Mouse (Mus musculus) retina, postnatal 7 days (tissue): ENCODE results near the gene Tnfaip8l2.
A peak's percentile ranks its signal among the peaks of the same experiment; 100 is the strongest.
"Not testable (repeated sequence)": the region's sequence is repeated elsewhere in the genome, so short reads cannot be mapped to it uniquely, and the experiment has no call there.

Experiments
- DNase-seq: peaks from one replicate; pipeline ENCODE4 v3.0.0-alpha.2; 2012; ENCODE audit warnings: low read depth, low spot score

Tnfaip8l2 gene

DNA sequence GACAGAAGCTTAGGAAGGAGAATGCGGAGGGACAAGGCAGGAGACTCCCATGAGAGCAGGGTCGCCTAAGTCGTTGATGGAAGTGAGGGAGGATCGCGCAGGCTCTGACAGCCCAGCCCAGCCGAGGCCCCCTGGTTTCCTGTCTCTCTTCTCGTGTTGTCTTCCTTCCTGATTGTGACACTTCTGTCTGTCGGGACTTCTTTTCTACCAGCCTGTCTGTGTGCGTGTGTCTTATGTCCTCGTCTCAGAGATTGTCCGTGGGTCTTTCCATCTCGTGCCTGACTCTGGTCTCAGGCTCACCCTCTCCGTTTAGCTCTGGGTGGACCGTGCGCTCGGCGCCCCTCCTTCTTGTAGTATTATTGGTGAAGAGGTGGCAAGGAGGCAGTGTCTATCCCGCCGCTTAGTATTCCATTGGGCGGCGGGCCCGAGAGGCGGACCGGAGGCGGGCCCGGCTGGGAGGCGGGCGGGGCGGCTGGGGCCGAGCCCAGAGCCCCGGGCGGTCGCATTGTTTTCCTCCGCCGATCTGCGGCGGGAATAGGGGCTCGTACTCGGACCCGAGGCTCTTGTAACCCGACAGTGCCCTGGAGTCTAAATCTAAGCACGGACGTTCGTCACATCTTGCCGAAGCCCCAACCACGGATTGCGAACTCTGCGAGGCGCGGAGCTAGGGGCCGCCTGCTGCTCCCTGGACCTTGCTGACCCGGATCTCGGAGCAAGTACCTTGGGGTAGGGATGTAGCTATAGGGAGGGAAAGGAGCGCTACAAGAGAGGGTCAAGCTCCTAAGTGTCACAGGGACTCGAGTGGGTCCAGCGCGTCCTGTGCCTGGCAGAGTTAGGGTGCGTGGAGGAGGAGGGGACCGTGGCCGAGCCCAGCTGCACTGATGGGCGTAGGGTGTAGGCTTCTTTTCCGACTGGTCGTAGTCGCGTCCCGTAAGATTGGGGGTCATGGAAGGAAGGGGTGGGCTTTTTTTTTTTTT, 18.1 kb upstream of the Tnfaip8l2 start, which contains the start of gene Sema6c:
Sema6c (plus strand) TSS at position 471 of the 977 bp plus-strand sequence.
- peak; percentile 76 for DNase-seq

GRCm38 (mm10) chr3:95159511-95159986, 17.4 kb upstream of the Tnfaip8l2 start:
- DNase-seq, result no peak

- DNase-seq, result no peak
Observed at GRCm38 (mm10) chr3:95153874-95154273, 11.7 kb upstream of the Tnfaip8l2 start.

DNA sequence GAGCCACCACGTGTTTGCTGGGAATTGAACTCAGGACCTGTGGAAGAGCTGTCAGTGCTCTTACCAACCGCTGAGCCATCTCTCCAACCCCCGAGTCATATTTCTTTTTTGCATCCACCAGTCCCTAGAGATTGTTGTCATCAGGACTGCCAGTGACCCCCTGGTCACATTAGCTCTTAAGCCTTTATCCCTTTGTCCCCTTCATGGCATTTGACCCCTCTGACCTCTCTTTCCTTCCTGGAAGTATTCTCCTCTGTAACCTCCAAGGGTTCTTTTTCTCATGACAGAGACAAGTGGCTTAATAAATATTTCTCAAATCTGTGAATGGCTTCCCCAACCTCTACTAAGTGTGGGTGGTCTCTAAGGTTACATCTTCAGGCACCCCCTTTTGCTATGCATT, 5.8 kb upstream of the Tnfaip8l2 start:
- DNase-seq, result no peak

- peak; percentile 75 for DNase-seq
Observed at GRCm38 (mm10) chr3:95142617-95143011, 454 bp upstream of the Tnfaip8l2 start.

DNA sequence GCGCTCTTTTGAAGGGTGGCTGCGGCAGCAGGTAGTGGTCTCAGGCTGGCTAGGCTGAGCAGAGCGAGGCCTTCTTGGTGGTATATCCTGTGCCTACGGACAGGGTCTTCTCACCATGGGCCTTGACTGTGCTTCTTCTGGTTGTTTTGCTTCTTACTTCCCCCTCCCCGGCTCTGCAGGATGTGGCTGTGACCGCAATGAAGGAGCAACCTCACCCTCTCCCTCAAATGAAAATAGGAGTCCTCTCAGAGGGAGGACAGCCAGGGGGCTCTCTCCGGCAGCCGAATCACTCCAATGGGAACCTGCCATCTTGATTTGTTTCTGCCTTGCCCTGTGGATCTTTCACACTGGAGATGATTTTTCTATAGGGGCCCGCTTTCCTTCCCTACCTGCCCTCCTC, 686 bp downstream of the Tnfaip8l2 start:
- no peak for DNase-seq

- no peak for DNase-seq
Observed at GRCm38 (mm10) chr3:95140795-95141194, 1.4 kb downstream of the Tnfaip8l2 start.

DNA sequence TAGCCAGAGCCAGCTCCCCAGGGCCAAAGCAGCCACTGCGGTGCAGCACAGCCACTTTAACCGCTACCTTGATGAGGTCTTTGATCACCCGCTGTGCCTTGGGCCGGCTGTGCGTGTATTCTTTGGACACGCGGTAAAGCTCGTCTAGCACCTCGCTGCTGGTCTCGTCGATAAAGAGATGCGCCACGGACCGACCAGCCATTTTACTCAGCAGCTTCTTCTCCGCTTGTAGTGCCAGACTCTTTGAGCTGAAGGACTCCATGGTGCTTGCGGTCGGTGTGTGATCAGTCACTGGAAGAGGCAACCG, 1.9 kb downstream of the Tnfaip8l2 start:
- DNase-seq, result no peak

- DNase-seq, result no peak
Observed at GRCm38 (mm10) chr3:95139586-95140288, 2.4 kb downstream of the Tnfaip8l2 start.

DNA sequence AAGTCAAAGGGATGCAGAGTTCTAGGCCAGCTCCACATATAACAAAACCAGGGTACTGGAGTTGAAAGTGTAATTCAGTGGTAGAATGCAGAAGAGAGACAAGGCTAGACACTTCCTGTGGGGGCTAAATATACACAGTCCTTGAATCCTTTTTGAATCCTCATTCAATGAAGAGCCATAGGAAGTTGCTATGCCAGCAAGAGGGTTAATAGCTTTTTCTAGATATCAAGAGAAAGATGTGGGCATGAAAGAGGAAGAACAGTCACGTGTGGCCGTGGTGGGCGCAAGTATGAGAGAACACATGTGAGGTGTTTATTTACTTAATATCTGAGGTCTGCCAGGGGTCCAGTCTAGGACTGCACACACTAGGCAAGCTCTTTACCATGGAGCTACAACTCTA, 5.8 kb downstream of the Tnfaip8l2 start:
- DNase-seq, result no peak

- no peak for DNase-seq
Observed at GRCm38 (mm10) chr3:95135433-95136052, 6.6 kb downstream of the Tnfaip8l2 start.

GRCm38 (mm10) chr3:95135023-95135422, 7.1 kb downstream of the Tnfaip8l2 start:
- DNase-seq, result no peak

GRCm38 (mm10) chr3:95134133-95134532, 8.0 kb downstream of the Tnfaip8l2 start:
- DNase-seq, result not testable (repeated sequence)

DNA sequence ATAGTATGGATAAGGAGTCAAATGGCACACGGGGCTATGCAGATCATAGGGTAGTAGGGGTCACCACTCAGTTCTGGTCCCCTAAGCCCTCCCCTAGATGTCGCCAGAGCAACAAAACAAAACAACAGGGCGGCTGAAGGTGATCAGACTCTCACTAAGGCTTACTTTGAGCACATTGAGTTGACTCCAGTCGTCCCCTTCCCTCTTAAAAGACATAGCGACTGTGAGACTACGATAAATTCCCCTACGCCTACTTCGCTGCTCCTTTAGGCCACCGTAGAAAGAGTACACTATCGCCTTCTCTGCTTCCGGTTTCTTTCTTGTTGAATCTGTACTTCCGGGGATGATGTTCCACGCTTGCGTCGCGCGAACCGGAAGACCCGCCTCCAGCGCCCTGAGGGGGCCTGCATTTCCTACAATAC, 8.5 kb downstream of the Tnfaip8l2 start, which contains the start of the genes Scnm1 and Lysmd1:
Scnm1 (minus strand) TSS at position 332 of the 422 bp plus-strand sequence.
Lysmd1 (plus strand) TSS at position 409 of the 422 bp plus-strand sequence.
- DNase-seq, result peak; percentile 89

GRCm38 (mm10) chr3:95133176-95133575, 9.0 kb downstream of the Tnfaip8l2 start:
- no peak for DNase-seq

GRCm38 (mm10) chr3:95132389-95132788, 9.8 kb downstream of the Tnfaip8l2 start:
- not testable (repeated sequence) for DNase-seq

DNA sequence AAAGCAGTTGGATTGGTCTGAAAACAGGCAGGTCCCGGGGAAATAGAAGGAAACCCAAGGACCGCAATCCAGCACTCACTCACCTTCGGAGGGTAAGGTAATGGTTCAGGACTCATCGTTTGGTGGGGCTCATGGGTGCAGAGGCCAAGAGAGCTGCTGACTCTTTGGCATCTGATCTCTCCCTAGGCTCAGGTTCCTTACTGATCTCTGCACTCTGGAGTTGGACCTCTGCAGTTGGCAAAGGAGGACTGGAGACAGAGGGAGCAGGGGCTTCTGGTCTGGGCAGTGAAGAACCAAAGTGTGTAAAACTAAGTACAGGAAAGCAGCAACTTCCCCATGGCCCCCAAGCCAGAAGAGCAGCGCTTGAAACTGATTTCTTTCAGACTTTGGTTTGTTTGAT, 12.1 kb downstream of the Tnfaip8l2 start:
- no peak for DNase-seq

- DNase-seq, result no peak
Observed at GRCm38 (mm10) chr3:95129226-95129651, 12.9 kb downstream of the Tnfaip8l2 start.

- DNase-seq, result no peak
Observed at GRCm38 (mm10) chr3:95124972-95125371, 17.2 kb downstream of the Tnfaip8l2 start.

- no peak for DNase-seq
Observed at GRCm38 (mm10) chr3:95124246-95124645, 17.9 kb downstream of the Tnfaip8l2 start, which contains the start of gene Tmod4. Gene Tmod4, plus strand, starts transcription at chr3:95124476.

DNA sequence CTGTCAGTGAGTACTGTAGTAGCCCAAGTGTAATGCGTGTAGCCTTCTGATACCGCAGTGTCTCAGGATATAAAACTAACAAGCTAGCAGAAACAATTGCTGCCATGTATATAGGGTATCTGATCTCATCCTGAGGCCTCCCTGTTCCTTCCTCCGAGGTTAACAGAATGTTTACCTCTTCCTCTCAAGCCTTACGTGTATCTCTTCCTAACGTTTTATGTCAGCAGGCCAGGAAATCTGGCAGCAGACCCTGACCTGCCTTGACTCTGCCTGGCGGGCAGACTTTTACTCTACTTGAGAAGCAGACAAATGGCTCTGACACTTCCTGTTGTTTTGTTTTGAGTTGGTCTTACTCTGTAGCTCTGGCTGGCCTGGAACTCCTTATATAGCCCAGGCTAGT, 20.6 kb downstream of the Tnfaip8l2 start:
- DNase-seq, result no peak

DNA sequence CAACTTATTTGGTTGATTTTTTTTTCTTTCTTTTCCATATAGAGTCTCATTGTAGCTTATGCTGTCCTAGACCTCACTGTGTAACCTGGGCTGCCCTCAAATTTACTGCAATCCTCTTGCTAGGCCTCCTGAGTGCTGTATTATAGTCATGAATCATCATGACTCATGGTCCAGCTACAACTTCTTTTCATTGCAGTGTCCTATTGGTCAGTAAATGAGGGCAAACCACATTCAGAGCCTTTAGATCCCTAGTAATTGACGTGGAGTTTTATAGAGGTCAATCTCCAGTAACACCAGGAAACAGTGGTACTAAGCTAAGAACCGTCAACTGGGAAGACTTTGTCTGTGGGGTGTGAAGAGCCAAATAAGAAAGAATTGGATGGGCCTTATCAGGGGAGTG, 24.4 kb downstream of the Tnfaip8l2 start:
- DNase-seq, result no peak
